Mouse (Mus musculus) heart, postnatal 25 days (tissue): ENCODE data around the gene Pdf. TPM values are rescaled to one million over a fixed set of nuclear protein-coding genes. Genes with fewer than 3 reads are reported as not detected.

Experiments
- microRNA-seq: library from miRNA; unstranded; fragments of <30 nt; microRNA quantifications from one replicate; pipeline ENCODE4 v1.2.0, GENCODE M21; 2022
- total RNA-seq, 2 experiments: library from RNA; stranded (reverse); gene quantifications; 2 replicates each; pipeline ENCODE4 v1.2.3; 2021

The Pdf gene
- total RNA-seq, 2 experiments from 2014 or later: 60.1 to 60.8 TPM

Small RNAs within 50 kb of the gene (microRNA-seq; reads per million reads assigned to microRNA genes)
- gene Mir7075: 1.1 reads per million

Other genes with a start within 250 kb of the Pdf start
- gene Has3, start 178.4 kb downstream of the Pdf start, total RNA-seq: 1 to 10 TPM; 1.0 to 1.7 TPM
- 10 to 100 TPM; 17.7 to 19.1 TPM for gene Utp4, start 155.0 kb downstream of the Pdf start, total RNA-seq
- gene Sntb2, start 112.9 kb downstream of the Pdf start, total RNA-seq: 10 to 100 TPM; 12.9 to 13.0 TPM
- 10 to 100 TPM; 62.3 to 67.0 TPM for gene Vps4a, start 17.4 kb downstream of the Pdf start, total RNA-seq
- gene Cog8, start 8.1 kb upstream of the Pdf start, total RNA-seq: 10 to 100 TPM; 18.2 to 19.2 TPM
- 10 to 100 TPM; 21.1 to 21.2 TPM for gene Nip7, start 8.3 kb upstream of the Pdf start, total RNA-seq
- gene Tmed6, start 17.0 kb upstream of the Pdf start, total RNA-seq: not detected
- gene Terf2, start 47.9 kb upstream of the Pdf start, total RNA-seq: 10 to 100 TPM; 10.5 to 13.2 TPM
- 10 to 100 TPM; 32.8 to 36.6 TPM for gene Cyb5b, start 102.0 kb upstream of the Pdf start, total RNA-seq
- 10 to 100 TPM; 24.5 to 27.5 TPM for gene Nfat5, start 244.9 kb upstream of the Pdf start, total RNA-seq